Mouse (Mus musculus) right cerebral cortex, postnatal 10 days (tissue): Measurements from ENCODE around the gene Ccl2.

Experiments used
- DNase-seq, 2 experiments: peaks; one replicate each; pipeline ENCODE4 v3.0.0; 2021; ENCODE audit warnings: low spot score in 2 of 2

Ccl2 gene

DNA sequence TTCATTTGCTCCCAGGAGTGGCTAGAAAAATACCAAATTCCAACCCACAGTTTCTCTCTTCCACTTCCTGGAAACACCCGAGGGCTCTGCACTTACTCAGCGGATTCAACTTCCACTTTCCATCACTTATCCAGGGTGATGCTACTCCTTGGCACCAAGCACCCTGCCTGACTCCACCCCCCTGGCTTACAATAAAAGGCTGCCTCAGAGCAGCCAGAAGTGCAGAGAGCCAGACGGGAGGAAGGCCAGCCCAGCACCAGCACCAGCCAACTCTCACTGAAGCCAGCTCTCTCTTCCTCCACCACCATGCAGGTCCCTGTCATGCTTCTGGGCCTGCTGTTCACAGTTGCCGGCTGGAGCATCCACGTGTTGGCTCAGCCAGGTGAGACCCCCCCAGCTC lies at the start of gene Ccl2:
Ccl2 (plus strand) TSS at position 216 of the 400 bp plus-strand sequence.
- peak; percentile 71 to 74 for DNase-seq

DNA sequence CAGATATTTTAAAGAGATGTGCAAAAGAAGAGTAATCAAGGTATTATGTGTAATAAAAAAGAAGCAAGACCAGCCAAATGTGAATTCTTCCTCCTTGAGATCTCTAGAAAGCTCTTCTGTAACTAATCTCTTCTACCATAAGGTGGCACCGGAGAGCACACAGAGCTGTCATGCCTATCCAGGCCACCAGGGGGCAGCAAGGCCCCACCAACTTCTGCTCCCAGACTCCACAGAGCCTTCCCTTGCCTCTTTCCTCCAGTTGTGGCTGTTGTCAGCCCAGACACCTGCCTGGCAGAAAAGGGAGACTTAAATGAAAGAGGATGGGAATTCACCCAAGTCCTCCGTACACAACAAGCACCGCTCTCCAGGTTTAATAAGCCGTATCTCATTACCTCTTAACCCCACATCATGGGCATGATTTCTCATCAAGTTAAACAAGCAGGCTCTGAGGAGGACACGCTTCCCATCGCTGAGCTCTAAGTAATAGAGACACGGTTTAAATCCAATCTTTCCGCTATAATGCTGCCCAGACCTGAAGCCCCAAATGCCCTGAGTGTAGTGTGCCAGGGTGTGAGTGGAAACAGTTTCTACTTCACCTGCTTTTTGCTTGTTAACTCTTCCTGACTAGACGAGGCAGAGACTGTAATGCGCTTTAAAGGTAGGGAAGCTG lies 39.1 kb upstream of the Ccl2 start:
- peak; percentile 74 to 85 for DNase-seq

GRCm38 (mm10) chr11:81997085-81997484 lies 38.3 kb upstream of the Ccl2 start:
- DNase-seq: no peak

DNA sequence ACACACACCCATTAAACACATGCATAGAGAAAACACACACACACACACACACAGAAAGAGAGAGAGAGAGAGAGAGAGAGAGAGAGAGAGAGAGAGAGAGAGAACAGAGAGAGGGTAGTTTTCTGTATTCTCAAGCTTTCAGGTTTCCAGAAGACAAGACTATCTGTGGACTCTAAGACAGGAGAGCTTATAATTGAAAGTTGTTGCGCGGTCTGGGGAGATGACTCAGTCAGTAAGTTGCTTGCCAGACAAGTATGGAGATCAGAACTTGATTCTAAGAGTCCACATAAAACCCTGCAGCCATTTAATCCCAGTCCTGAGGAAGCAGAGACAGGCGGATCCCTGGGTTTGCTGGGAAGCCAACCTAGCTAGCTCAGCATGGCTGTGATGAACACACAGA lies 36.7 kb upstream of the Ccl2 start:
- no peak for DNase-seq

GRCm38 (mm10) chr11:81999469-81999868 lies 35.9 kb upstream of the Ccl2 start:
- no peak for DNase-seq

DNA sequence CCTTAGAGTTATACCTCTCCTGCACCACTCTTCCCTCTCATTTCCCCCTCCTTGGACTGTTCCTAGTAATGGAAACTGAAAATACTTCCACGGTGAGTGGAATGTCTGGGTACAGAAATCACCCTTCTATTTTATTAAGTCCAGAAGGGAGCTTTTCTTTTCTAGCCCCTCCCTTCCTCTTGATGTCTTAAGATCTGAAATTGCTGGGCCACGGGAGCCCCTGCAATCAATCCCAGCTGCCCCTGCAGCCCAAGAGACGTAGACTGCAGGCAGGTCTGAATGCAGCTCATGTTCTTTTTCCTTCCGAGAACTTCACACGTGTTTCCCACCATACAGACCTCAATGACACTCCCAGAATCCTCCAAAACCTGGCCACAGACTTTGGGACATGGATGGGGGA lies 34.8 kb upstream of the Ccl2 start:
- no peak for DNase-seq

DNA sequence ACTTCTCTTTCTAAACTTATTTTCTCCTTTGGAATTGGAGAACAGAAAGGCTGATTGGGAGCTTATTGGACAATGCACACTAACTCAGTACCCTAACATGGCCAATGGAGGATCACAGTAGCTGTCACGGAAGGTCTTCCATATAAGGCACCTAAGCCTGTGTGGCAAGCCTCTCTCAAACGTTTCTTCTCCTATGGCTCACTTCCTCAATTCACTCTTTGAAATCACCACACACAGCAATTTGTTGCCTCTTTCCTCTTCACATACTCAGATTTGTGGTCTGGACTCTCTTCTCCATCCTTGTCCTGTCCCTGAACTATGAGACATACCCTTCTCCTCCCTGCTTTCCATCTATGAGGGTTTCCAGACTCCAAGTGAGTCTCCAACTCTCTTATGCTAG lies 30.6 kb upstream of the Ccl2 start:
- no peak for DNase-seq

DNA sequence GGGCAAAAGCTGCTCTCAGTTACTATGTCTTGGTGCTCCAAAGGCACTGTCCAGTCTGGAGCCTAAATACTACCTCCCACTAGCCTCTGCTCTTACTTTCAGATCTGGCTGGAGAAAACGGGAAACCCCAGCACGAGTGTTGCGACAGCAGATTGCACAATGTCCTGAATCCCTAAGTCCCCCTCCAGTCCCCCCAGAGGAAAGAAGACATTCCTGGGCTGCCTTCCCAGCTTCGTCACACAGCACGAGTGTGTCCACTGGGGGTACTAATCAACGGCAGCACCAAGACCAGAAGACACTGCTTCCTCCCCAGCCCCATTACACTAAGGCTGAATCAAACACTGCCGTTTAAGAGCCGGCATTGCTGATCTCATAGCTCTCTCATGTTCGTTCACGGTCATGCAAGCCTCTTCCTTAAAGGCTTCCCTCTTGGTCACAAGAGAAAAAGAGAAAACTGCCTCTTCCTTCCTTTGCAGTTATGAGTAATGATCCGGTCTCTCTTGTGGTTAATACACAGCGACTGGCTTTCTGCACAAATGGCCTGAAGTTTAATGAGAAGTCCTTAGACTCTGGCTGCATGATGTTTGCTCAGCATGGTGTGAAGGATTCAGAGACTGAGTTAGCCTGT lies 28.5 kb upstream of the Ccl2 start:
- no peak for DNase-seq

GRCm38 (mm10) chr11:82010115-82010514 lies 25.3 kb upstream of the Ccl2 start:
- DNase-seq: no peak

GRCm38 (mm10) chr11:82011411-82012193 lies 23.8 kb upstream of the Ccl2 start:
- no peak for DNase-seq

DNA sequence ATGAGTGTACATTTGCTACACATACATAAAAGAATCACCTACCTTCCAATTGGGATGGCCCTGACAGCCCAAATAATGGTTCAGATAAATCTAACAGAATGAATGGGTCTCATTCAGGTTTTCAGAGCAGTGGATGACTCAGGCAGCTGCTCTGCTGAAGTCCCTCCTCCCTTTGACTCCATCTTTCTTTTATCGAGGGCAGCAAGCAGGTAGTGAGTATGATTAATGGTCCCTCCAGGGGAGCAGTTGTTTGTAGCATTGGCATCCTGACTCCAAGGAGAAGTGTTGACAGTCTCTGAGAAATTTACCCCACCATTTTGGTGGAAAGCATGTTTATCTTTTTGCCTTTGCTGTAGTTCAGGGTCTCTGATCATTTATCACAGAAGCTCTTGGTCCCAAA lies 21.6 kb upstream of the Ccl2 start:
- no peak for DNase-seq

DNA sequence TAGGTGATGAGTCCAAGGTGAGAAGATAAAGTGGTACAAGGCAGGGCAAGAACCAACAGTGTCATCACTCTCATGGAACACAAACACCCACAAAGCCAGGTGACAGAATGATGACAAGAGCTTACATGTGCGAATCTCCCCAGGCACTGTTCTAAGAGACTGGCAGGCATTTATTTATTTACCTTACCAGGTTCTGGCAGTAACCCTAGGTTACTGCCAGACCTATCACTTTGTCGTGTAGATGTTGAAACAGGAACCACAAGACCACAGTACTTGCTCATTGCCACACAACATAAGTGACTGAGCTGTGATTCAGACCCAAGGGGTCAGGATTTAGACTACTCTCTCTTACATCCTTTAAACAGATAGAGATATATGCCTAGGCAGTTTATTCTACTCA lies 20.3 kb upstream of the Ccl2 start:
- no peak for DNase-seq

- no peak for DNase-seq
Observed at GRCm38 (mm10) chr11:82016181-82016780, 19.1 kb upstream of the Ccl2 start.

GRCm38 (mm10) chr11:82019389-82019788 lies 16.0 kb upstream of the Ccl2 start:
- no peak for DNase-seq

DNA sequence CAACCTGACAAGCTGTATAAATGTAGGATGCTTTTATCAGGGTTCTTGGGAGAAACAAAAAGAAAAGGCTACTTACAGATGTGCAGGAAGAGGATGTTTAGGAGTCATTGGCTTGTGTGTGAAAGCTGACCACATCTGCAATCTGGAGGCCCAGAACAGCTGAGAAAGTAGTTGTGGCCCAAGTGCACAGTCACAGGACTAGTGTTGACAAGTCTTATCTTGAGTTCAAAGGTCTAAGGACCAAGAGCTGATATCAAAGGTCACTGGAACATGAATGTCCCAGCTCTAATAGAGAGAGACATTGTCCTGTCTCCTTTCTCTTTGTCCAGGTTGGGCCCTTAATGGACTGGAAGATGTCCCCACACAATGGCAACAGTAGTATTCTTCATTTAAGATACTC lies 15.6 kb upstream of the Ccl2 start:
- DNase-seq: no peak

DNA sequence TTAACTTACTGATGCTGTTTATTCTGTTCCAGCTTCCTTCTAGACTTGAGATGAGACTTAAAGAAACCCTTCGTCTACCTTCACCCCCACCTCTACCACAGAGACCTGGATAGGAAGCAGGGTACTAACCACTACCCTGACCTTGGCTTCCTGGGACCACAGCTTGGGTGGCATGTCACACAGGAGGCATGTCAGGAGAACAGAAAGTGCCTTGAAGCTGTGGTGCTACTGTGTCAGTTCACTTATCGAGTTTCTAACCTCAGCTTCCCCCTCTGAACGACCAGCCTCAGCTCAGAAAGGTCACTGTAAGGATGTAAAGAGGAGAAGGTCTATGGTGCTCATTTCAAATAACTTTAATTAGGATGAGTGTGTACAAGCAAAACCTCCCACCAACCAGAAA lies 14.0 kb upstream of the Ccl2 start:
- no peak for DNase-seq

DNA sequence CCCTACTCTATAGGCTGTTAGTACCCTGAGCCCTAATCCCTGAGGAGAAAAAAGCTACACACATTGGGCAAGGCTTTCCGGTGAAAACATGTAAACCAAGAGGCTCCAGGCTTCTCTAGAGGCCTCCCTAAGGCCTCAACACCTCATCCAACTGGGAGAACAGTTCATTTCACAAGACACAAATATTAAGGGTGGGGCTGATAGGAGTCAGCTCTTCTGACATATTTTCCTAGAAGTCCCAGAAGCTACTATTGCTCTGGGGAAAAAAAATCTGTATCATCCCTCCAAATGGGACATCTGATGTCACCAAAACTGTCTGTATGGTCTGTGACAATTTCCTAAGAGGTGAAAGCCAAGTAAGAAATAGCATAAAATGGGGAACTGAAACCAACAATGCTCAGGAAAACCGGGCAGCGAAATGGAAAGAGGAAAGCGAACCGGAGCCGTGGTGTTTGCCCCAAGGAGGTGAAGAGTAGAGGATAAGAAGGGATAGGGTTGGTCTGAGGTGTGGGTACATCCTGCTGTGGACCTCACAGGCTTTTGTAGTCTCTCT lies 12.8 kb upstream of the Ccl2 start:
- no peak for DNase-seq

- no peak for DNase-seq
Observed at GRCm38 (mm10) chr11:82023769-82024168, 11.6 kb upstream of the Ccl2 start.

GRCm38 (mm10) chr11:82030171-82030570 lies 5.2 kb upstream of the Ccl2 start:
- DNase-seq: no peak

GRCm38 (mm10) chr11:82032136-82032535 lies 3.2 kb upstream of the Ccl2 start:
- no peak for DNase-seq

DNA sequence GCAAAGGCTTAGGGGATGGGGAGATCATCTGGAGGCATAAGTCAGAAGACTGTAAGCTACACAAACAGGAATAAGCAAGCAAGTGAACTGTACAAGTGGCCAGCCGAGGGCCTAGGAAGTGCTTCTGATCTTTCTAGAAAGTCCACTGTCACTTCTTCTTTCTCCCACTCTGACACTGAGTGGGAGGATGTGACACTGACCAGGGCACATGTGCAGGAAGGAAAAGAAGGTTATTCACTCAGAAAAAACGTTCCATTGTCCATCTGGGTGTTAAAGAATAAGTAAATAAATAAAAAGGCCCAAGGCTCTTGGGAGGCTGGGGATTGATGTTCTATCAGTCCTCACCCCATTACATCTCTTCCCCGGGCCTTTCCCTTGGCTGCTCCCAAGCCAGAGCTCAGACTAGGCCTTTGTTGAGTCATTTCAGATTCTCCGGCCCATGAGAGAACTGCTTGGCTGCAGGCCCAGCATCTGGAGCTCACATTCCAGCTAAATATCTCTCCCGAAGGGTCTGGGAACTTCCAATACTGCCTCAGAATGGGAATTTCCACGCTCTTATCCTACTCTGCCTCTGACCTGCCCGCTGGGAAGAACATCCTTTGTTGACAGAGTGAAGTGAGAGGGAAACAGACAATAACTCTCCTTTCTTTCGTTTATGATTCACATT lies 2.6 kb upstream of the Ccl2 start:
- DNase-seq: peak; percentile 27 to 33

- no peak for DNase-seq
Observed at GRCm38 (mm10) chr11:82034446-82034845, 925 bp upstream of the Ccl2 start.
